ENCODE assay signal across 10 mouse cellular contexts in genomic region chr11:82006796-82007423, GRCm38 (mm10). TPM values are rescaled to one million over a fixed set of nuclear protein-coding genes. Genes with fewer than 3 reads are reported as not detected.
A peak's percentile ranks its signal among the peaks of the same experiment; 100 is the strongest.
DNase-seq lines count a peak whose midpoint lies in the region; ATAC-seq and TF ChIP-seq lines count a peak whose summit lies in the region.
"Had no signal": no experiment of that assay in that cellular context is flagged by ENCODE, and none has a peak within 500 bp of the region (broad histone marks: within the 10 kb centered on the region; RNA-seq: fewer than 3 reads in every experiment).

No protein-coding gene starts in this region.

- TF ChIP-seq POLR2A in embryonic fibroblast, embryonic 13.5 days (IDR thresholded peaks at IDR 0.05; ENCODE audit: low read depth, low read length): no peak

- H3K9me3 ChIP-seq in hindbrain, embryonic 16.5 days (ENCODE audit: control insufficient read depth, low read length): no peaks in the 10 kb centered on the region
- no peaks in the 10 kb centered on the region for H3K9me3 ChIP-seq in lung, postnatal 0 days (ENCODE audit: low read length)
- H3K9me3 ChIP-seq in forebrain, embryonic 13.5 days (replicated peaks): no peaks in the 10 kb centered on the region

- H3K9ac ChIP-seq in hindbrain, embryonic 16.5 days (ENCODE audit: low read depth, low read length): no peak overlapping the region
- no peak overlapping the region for H3K9ac ChIP-seq in lung, postnatal 0 days (replicated peaks; ENCODE audit: low read depth)
- no peak overlapping the region for H3K9ac ChIP-seq in forebrain, embryonic 13.5 days

- peak; percentile 36 for DNase-seq in layer of hippocampus, adult 11-12 months (ENCODE audit: low spot score)
- no peak for DNase-seq in layer of hippocampus, postnatal 25 days (ENCODE audit: extremely low spot score in 1 of 2, low spot score in 1 of 2)
- peak; percentile 94 for DNase-seq in lung, postnatal 0 days (ENCODE audit: low spot score)
- no peak for DNase-seq in right cerebral cortex, adult 18-20 months

- H3K27ac ChIP-seq in embryonic fibroblast, embryonic 13.5 days (ENCODE audit: insufficient read depth, low read length): peak overlapping the region; percentile 88
- H3K27ac ChIP-seq in hindbrain, embryonic 16.5 days (ENCODE audit: low read depth, low read length): peak overlapping the region; percentile 18; the same call in 1 of the 2 replicates
- H3K27ac ChIP-seq in lung, postnatal 0 days (ENCODE audit: low read length): no peak overlapping the region
- no peak overlapping the region for H3K27ac ChIP-seq in forebrain, embryonic 13.5 days

- TF ChIP-seq EP300 in lung, postnatal 0 days (IDR thresholded peaks at IDR 0.05): peak; percentile 62; the same call in 1 of the 2 replicates

- H3K27me3 ChIP-seq in hindbrain, embryonic 16.5 days (replicated peaks; ENCODE audit: control insufficient read depth, insufficient read depth, low read length): no peaks in the 10 kb centered on the region
- H3K27me3 ChIP-seq in lung, postnatal 0 days (replicated peaks; ENCODE audit: insufficient read depth, low read length): no peaks in the 10 kb centered on the region
- H3K27me3 ChIP-seq in forebrain, embryonic 13.5 days: no peaks in the 10 kb centered on the region

- H3K4me2 ChIP-seq in hindbrain, embryonic 16.5 days (ENCODE audit: low read length): no peak overlapping the region
- 0 out of 2 replicates have a peak overlapping the region, but pooled peaks have one; percentile 14 for H3K4me2 ChIP-seq in lung, postnatal 0 days (replicated peaks; ENCODE audit: low read depth, low read length)
- no peak overlapping the region for H3K4me2 ChIP-seq in forebrain, embryonic 13.5 days

- no peak overlapping the region for H3K4me3 ChIP-seq in embryonic fibroblast, embryonic 13.5 days (ENCODE audit: insufficient read depth, low read length)
- no peak overlapping the region for H3K4me3 ChIP-seq in hindbrain, embryonic 16.5 days (ENCODE audit: low read length)
- no peak overlapping the region for H3K4me3 ChIP-seq in lung, postnatal 0 days (ENCODE audit: low read depth, low read length)
- H3K4me3 ChIP-seq in forebrain, embryonic 13.5 days: no peak overlapping the region

- ATAC-seq in hindbrain, embryonic 16.5 days: peak; percentile 45; the same call in 1 of the 2 replicates
- ATAC-seq in lung, postnatal 0 days: peak; percentile 87
- no peak for ATAC-seq in frontal cortex, adult (ENCODE audit: low TSS enrichment)
- no peak for ATAC-seq in forebrain, embryonic 13.5 days

- TF ChIP-seq CTCF in embryonic fibroblast, embryonic 13.5 days (IDR thresholded peaks at IDR 0.05; ENCODE audit: borderline replicate concordance, insufficient read depth, low read length): no peak
- TF ChIP-seq CTCF in lung, postnatal 0 days (IDR thresholded peaks at IDR 0.05): peak; percentile 29; the same call in 1 of the 2 replicates

- WGBS in hindbrain, embryonic 16.5 days: 48% methylated on average over 12 of the region's 12 CpGs
- 28% methylated on average over 12 of the region's 12 CpGs for WGBS in lung, postnatal 0 days
- 60% methylated on average over 12 of the region's 12 CpGs for WGBS in forebrain, embryonic 13.5 days

- peaks cover 25% of the 10 kb centered on the region for H3K4me1 ChIP-seq in embryonic fibroblast, embryonic 13.5 days (ENCODE audit: control insufficient read depth, insufficient read depth, low read length)
- H3K4me1 ChIP-seq in hindbrain, embryonic 16.5 days (ENCODE audit: control insufficient read depth, insufficient read depth, low read depth, low read length): no peaks in the 10 kb centered on the region; the same call in 1 of the 2 replicates
- no peaks in the 10 kb centered on the region for H3K4me1 ChIP-seq in lung, postnatal 0 days (ENCODE audit: insufficient read depth, low read depth, low read length)
- peaks cover 9% of the 10 kb centered on the region; the same call in 1 of the 2 replicates for H3K4me1 ChIP-seq in forebrain, embryonic 13.5 days

- H3K36me3 ChIP-seq in hindbrain, embryonic 16.5 days (ENCODE audit: control insufficient read depth, insufficient read depth, low read length): no peaks in the 10 kb centered on the region
- no peaks in the 10 kb centered on the region for H3K36me3 ChIP-seq in lung, postnatal 0 days (ENCODE audit: insufficient read depth, low read length)
- H3K36me3 ChIP-seq in forebrain, embryonic 13.5 days (ENCODE audit: poor library complexity, severe bottlenecking): no peaks in the 10 kb centered on the region

RNA-seq across cellular contexts. Expression of gene Ccl2, which starts 28.5 kb away (rescaled TPM):
- not detected for total RNA-seq in layer of hippocampus, postnatal 25 days (2021)
- polyA plus RNA-seq in embryonic fibroblast, embryonic 13.5 days (2011; ENCODE audit: insufficient read length, low read depth, missing spikeins): 110 and 116 TPM in 2 replicates
- polyA plus RNA-seq in hindbrain, embryonic 16.5 days (2015; fragmentation: Nextera tagmentation; extraction: Ambion mirVana): 0.37 and 0.45 TPM in 2 replicates
- 3.4 and 12.1 TPM in 2 replicates for polyA plus RNA-seq in lung, postnatal 0 days (2015; fragmentation: Nextera tagmentation; extraction: Ambion mirVana)
- polyA plus RNA-seq in forebrain, embryonic 13.5 days (2015; fragmentation: Nextera tagmentation; extraction: Ambion mirVana): 0.72 and 0.76 TPM in 2 replicates

RNA-seq across cellular contexts. Expression of gene Gm17268, which starts 31.5 kb away (rescaled TPM):
- total RNA-seq in layer of hippocampus, postnatal 25 days (2021): not detected
- not detected in 2 replicates for polyA plus RNA-seq in embryonic fibroblast, embryonic 13.5 days (2011; ENCODE audit: insufficient read length, low read depth, missing spikeins)
- not detected in 2 replicates for polyA plus RNA-seq in hindbrain, embryonic 16.5 days (2015; fragmentation: Nextera tagmentation; extraction: Ambion mirVana)
- polyA plus RNA-seq in lung, postnatal 0 days (2015; fragmentation: Nextera tagmentation; extraction: Ambion mirVana): not detected in 2 replicates
- polyA plus RNA-seq in forebrain, embryonic 13.5 days (2015; fragmentation: Nextera tagmentation; extraction: Ambion mirVana): not detected in 2 replicates
- total RNA-seq: ES-E14 had no signal
- polyA plus RNA-seq: testis, adult 2 months had no signal

RNA-seq across cellular contexts. Expression of gene Ccl7, which starts 38.6 kb away (rescaled TPM):
- not detected for total RNA-seq in layer of hippocampus, postnatal 25 days (2021)
- polyA plus RNA-seq in embryonic fibroblast, embryonic 13.5 days (2011; ENCODE audit: insufficient read length, low read depth, missing spikeins): 189 and 195 TPM in 2 replicates
- polyA plus RNA-seq in hindbrain, embryonic 16.5 days (2015; fragmentation: Nextera tagmentation; extraction: Ambion mirVana): 0.79 and 0.89 TPM in 2 replicates
- polyA plus RNA-seq in lung, postnatal 0 days (2015; fragmentation: Nextera tagmentation; extraction: Ambion mirVana): 3.4 and 8.1 TPM in 2 replicates
- not detected in 2 replicates for polyA plus RNA-seq in forebrain, embryonic 13.5 days (2015; fragmentation: Nextera tagmentation; extraction: Ambion mirVana)
- polyA plus RNA-seq: testis, adult 2 months had no signal

RNA-seq across cellular contexts. Expression of gene Asic2, which starts 38.7 kb away (rescaled TPM):
- 10 to 100 TPM; 58.4 to 61.0 TPM for total RNA-seq in layer of hippocampus, postnatal 25 days (2021)
- not detected in 2 replicates for polyA plus RNA-seq in embryonic fibroblast, embryonic 13.5 days (2011; ENCODE audit: insufficient read length, low read depth, missing spikeins)
- 17.6 and 17.8 TPM in 2 replicates for polyA plus RNA-seq in hindbrain, embryonic 16.5 days (2015; fragmentation: Nextera tagmentation; extraction: Ambion mirVana)
- 0.05 and 0.06 TPM in 2 replicates for polyA plus RNA-seq in lung, postnatal 0 days (2015; fragmentation: Nextera tagmentation; extraction: Ambion mirVana)
- 2.3 and 2.9 TPM in 2 replicates for polyA plus RNA-seq in forebrain, embryonic 13.5 days (2015; fragmentation: Nextera tagmentation; extraction: Ambion mirVana)

RNA-seq across cellular contexts. Expression of gene Ccl11, which starts 50.7 kb away (rescaled TPM):
- total RNA-seq in layer of hippocampus, postnatal 25 days (2021): under 1 TPM; 0.34 to 0.35 TPM
- polyA plus RNA-seq in embryonic fibroblast, embryonic 13.5 days (2011; ENCODE audit: insufficient read length, low read depth, missing spikeins): 2.6 and 2.9 TPM in 2 replicates
- polyA plus RNA-seq in hindbrain, embryonic 16.5 days (2015; fragmentation: Nextera tagmentation; extraction: Ambion mirVana): 0.24 and 0.38 TPM in 2 replicates
- polyA plus RNA-seq in lung, postnatal 0 days (2015; fragmentation: Nextera tagmentation; extraction: Ambion mirVana): 26.6 and 31.3 TPM in 2 replicates
- polyA plus RNA-seq in forebrain, embryonic 13.5 days (2015; fragmentation: Nextera tagmentation; extraction: Ambion mirVana): not detected in 2 replicates
- total RNA-seq: ES-E14 had no signal
- polyA plus RNA-seq: testis, adult 2 months had no signal

Comparison
In these comparisons a context has a peak if more than half of its experiments do, and no peak if none do; other contexts are left out.
1. DNase-seq: peak in layer of hippocampus, adult 11-12 months (single experiment) and lung, postnatal 0 days (single experiment); none in layer of hippocampus, postnatal 25 days (0 of 2) and right cerebral cortex, adult 18-20 months (single experiment).
2. H3K27ac ChIP-seq: peak in embryonic fibroblast, embryonic 13.5 days (single experiment) and hindbrain, embryonic 16.5 days (single experiment); none in lung, postnatal 0 days (single experiment) and forebrain, embryonic 13.5 days (single experiment).
3. ATAC-seq: peak in hindbrain, embryonic 16.5 days (single experiment) and lung, postnatal 0 days (single experiment); none in frontal cortex, adult (single experiment) and forebrain, embryonic 13.5 days (single experiment).
4. RNA of gene Ccl7, which starts 38.6 kb away (polyA plus RNA-seq): 189 to 195 TPM in embryonic fibroblast, embryonic 13.5 days; 3.4 to 8.1 TPM in lung, postnatal 0 days, 0.79 to 0.89 TPM in hindbrain, embryonic 16.5 days and not detected in forebrain, embryonic 13.5 days; every median in the first group is over 10 times any median in the second.